Mouse (Mus musculus): ENCODE measurements at regions not wholly inside any gene's neighbourhood (a gene's known extent, or its start where the extent isn't known, plus 50 kb on each side); places are given as distances from the start of the nearest gene placed in this dataset.

- H3K9ac ChIP-seq (ENCODE audit: low read depth, low read length): no peak overlapping the region
- ATAC-seq: no peak
- H3K9me3 ChIP-seq (replicated peaks; ENCODE audit: control insufficient read depth, low read length, poor library complexity, severe bottlenecking): no peaks in the 10 kb centered on the region
- no peak overlapping the region for H3K4me2 ChIP-seq (ENCODE audit: low read length)
- no peak overlapping the region for H3K27ac ChIP-seq (ENCODE audit: low read length)
- 18% methylated on average over 8 of the region's 8 CpGs for WGBS
- peaks cover 6% of the 10 kb centered on the region; the same call in 1 of the 2 replicates for H3K4me1 ChIP-seq (ENCODE audit: control insufficient read depth, insufficient read depth, low read length)
- H3K4me3 ChIP-seq (ENCODE audit: low read depth, low read length): no peak overlapping the region
- H3K27me3 ChIP-seq (ENCODE audit: control insufficient read depth, insufficient read depth, low read depth, low read length): no peaks in the 10 kb centered on the region
- H3K36me3 ChIP-seq (ENCODE audit: control insufficient read depth, insufficient read depth, low read length): no peaks in the 10 kb centered on the region
Measured at GRCm38 (mm10) chr6:31053003-31053402, 94.1 kb upstream of the Klf14 start.

- 49% methylated on average over 12 of the region's 12 CpGs for WGBS
- Histone ChIP-seq H3K27ac (ENCODE audit: low read length) (peak overlapping the region; percentile 10), H3K9ac (ENCODE audit: low read depth, low read length) (no peak overlapping the region), H3K4me3 (ENCODE audit: low read depth, low read length) (no peak overlapping the region), H3K4me2 (ENCODE audit: low read length) (no peak overlapping the region), H3K4me1 (ENCODE audit: control insufficient read depth, insufficient read depth, low read length) (peaks cover 6% of the 10 kb centered on the region; the same call in 1 of the 2 replicates), H3K27me3 (ENCODE audit: control insufficient read depth, insufficient read depth, low read depth, low read length) (no peaks in the 10 kb centered on the region), H3K36me3 (ENCODE audit: control insufficient read depth, insufficient read depth, low read length) (no peaks in the 10 kb centered on the region), H3K9me3 (replicated peaks; ENCODE audit: control insufficient read depth, low read length, poor library complexity, severe bottlenecking) (no peaks in the 10 kb centered on the region)
- peak; percentile 64 for ATAC-seq
Measured at GRCm38 (mm10) chr6:31056786-31057566, 98.1 kb upstream of the Klf14 start.

GRCm38 (mm10) chr6:31058299-31058698, 99.4 kb upstream of the Klf14 start:
- Histone ChIP-seq H3K9ac (ENCODE audit: low read depth, low read length) (no peak overlapping the region), H3K4me3 (ENCODE audit: low read depth, low read length) (no peak overlapping the region), H3K9me3 (replicated peaks; ENCODE audit: control insufficient read depth, low read length, poor library complexity, severe bottlenecking) (no peaks in the 10 kb centered on the region), H3K4me1 (ENCODE audit: control insufficient read depth, insufficient read depth, low read length) (peaks cover 6% of the 10 kb centered on the region; the same call in 1 of the 2 replicates), H3K36me3 (ENCODE audit: control insufficient read depth, insufficient read depth, low read length) (no peaks in the 10 kb centered on the region), H3K27ac (ENCODE audit: low read length) (no peak overlapping the region), H3K27me3 (ENCODE audit: control insufficient read depth, insufficient read depth, low read depth, low read length) (no peaks in the 10 kb centered on the region), H3K4me2 (ENCODE audit: low read length) (no peak overlapping the region)
- no peak for ATAC-seq
- 75% methylated on average over 1 of the region's 1 CpGs for WGBS

- Histone ChIP-seq H3K27me3 (ENCODE audit: control insufficient read depth, insufficient read depth, low read depth, low read length) (no peaks in the 10 kb centered on the region), H3K36me3 (ENCODE audit: control insufficient read depth, insufficient read depth, low read length) (no peaks in the 10 kb centered on the region), H3K4me1 (ENCODE audit: control insufficient read depth, insufficient read depth, low read length) (peaks cover 6% of the 10 kb centered on the region; the same call in 1 of the 2 replicates), H3K9ac (ENCODE audit: low read depth, low read length) (no peak overlapping the region), H3K4me3 (ENCODE audit: low read depth, low read length) (no peak overlapping the region), H3K27ac (ENCODE audit: low read length) (no peak overlapping the region), H3K9me3 (replicated peaks; ENCODE audit: control insufficient read depth, low read length, poor library complexity, severe bottlenecking) (no peaks in the 10 kb centered on the region), H3K4me2 (ENCODE audit: low read length) (no peak overlapping the region)
- 88% methylated on average over 3 of the region's 3 CpGs for WGBS
- no peak for ATAC-seq
Measured at GRCm38 (mm10) chr6:31058961-31059360, 100.1 kb upstream of the Klf14 start.

- ATAC-seq: no peak
- WGBS: 94% methylated on average over 4 of the region's 4 CpGs
- no peaks in the 10 kb centered on the region for H3K27me3 ChIP-seq (ENCODE audit: control insufficient read depth, insufficient read depth, low read depth, low read length)
Measured at GRCm38 (mm10) chr6:31061813-31062212, 102.9 kb upstream of the Klf14 start.

GRCm38 (mm10) chr6:31065419-31065818, 106.5 kb upstream of the Klf14 start:
- Histone ChIP-seq H3K36me3 (ENCODE audit: control insufficient read depth, insufficient read depth, low read length) (no peaks in the 10 kb centered on the region), H3K27me3 (ENCODE audit: control insufficient read depth, insufficient read depth, low read depth, low read length) (no peaks in the 10 kb centered on the region), H3K4me3 (ENCODE audit: low read depth, low read length) (no peak overlapping the region), H3K9me3 (replicated peaks; ENCODE audit: control insufficient read depth, low read length, poor library complexity, severe bottlenecking) (no peaks in the 10 kb centered on the region), H3K4me2 (ENCODE audit: low read length) (no peak overlapping the region), H3K4me1 (ENCODE audit: control insufficient read depth, insufficient read depth, low read length) (no peaks in the 10 kb centered on the region), H3K9ac (ENCODE audit: low read depth, low read length) (no peak overlapping the region), H3K27ac (ENCODE audit: low read length) (no peak overlapping the region)
- 86% methylated on average over 9 of the region's 9 CpGs for WGBS
- no peak for ATAC-seq

More at GRCm38 (mm10) chr6:31061813-31062212, 102.9 kb upstream of the Klf14 start:
- Histone ChIP-seq H3K36me3 (ENCODE audit: control insufficient read depth, insufficient read depth, low read length) (no peaks in the 10 kb centered on the region), H3K4me1 (ENCODE audit: control insufficient read depth, insufficient read depth, low read length) (peaks cover 3% of the 10 kb centered on the region; the same call in 1 of the 2 replicates), H3K4me2 (ENCODE audit: low read length) (no peak overlapping the region), H3K27ac (ENCODE audit: low read length) (no peak overlapping the region), H3K9ac (ENCODE audit: low read depth, low read length) (no peak overlapping the region), H3K9me3 (replicated peaks; ENCODE audit: control insufficient read depth, low read length, poor library complexity, severe bottlenecking) (no peaks in the 10 kb centered on the region), H3K4me3 (ENCODE audit: low read depth, low read length) (no peak overlapping the region)

- Histone ChIP-seq H3K9ac (ENCODE audit: low read depth, low read length) (no peak overlapping the region), H3K9me3 (replicated peaks; ENCODE audit: control insufficient read depth, low read length, poor library complexity, severe bottlenecking) (no peaks in the 10 kb centered on the region), H3K4me3 (ENCODE audit: low read depth, low read length) (no peak overlapping the region), H3K27me3 (ENCODE audit: control insufficient read depth, insufficient read depth, low read depth, low read length) (no peaks in the 10 kb centered on the region), H3K27ac (ENCODE audit: low read length) (no peak overlapping the region), H3K4me2 (ENCODE audit: low read length) (no peak overlapping the region), H3K4me1 (ENCODE audit: control insufficient read depth, insufficient read depth, low read length) (no peaks in the 10 kb centered on the region), H3K36me3 (ENCODE audit: control insufficient read depth, insufficient read depth, low read length) (no peaks in the 10 kb centered on the region)
- ATAC-seq: no peak
- WGBS: 89% methylated on average over 5 of the region's 5 CpGs
Measured at GRCm38 (mm10) chr6:31066861-31067260, 108.0 kb upstream of the Klf14 start.

- no peaks in the 10 kb centered on the region for H3K9me3 ChIP-seq (replicated peaks; ENCODE audit: control insufficient read depth, low read length, poor library complexity, severe bottlenecking)
Measured at GRCm38 (mm10) chr6:31067453-31067852, 108.6 kb upstream of the Klf14 start.

GRCm38 (mm10) chr6:31069243-31069642, 110.4 kb upstream of the Klf14 start:
- no peak for ATAC-seq
- WGBS: 78% methylated on average over 13 of the region's 13 CpGs

More at GRCm38 (mm10) chr6:31067453-31067852, 108.6 kb upstream of the Klf14 start:
- Histone ChIP-seq H3K9ac (ENCODE audit: low read depth, low read length) (no peak overlapping the region), H3K27ac (ENCODE audit: low read length) (no peak overlapping the region), H3K4me2 (ENCODE audit: low read length) (no peak overlapping the region), H3K36me3 (ENCODE audit: control insufficient read depth, insufficient read depth, low read length) (no peaks in the 10 kb centered on the region), H3K27me3 (ENCODE audit: control insufficient read depth, insufficient read depth, low read depth, low read length) (no peaks in the 10 kb centered on the region), H3K4me1 (ENCODE audit: control insufficient read depth, insufficient read depth, low read length) (no peaks in the 10 kb centered on the region), H3K4me3 (ENCODE audit: low read depth, low read length) (no peak overlapping the region)
- no peak for ATAC-seq
- WGBS: 84% methylated on average over 7 of the region's 7 CpGs

More at GRCm38 (mm10) chr6:31069243-31069642, 110.4 kb upstream of the Klf14 start:
- no peak overlapping the region for H3K9ac ChIP-seq (ENCODE audit: low read depth, low read length)
- no peaks in the 10 kb centered on the region for H3K9me3 ChIP-seq (replicated peaks; ENCODE audit: control insufficient read depth, low read length, poor library complexity, severe bottlenecking)
- no peak overlapping the region for H3K27ac ChIP-seq (ENCODE audit: low read length)
- no peak overlapping the region for H3K4me2 ChIP-seq (ENCODE audit: low read length)
- no peaks in the 10 kb centered on the region for H3K27me3 ChIP-seq (ENCODE audit: control insufficient read depth, insufficient read depth, low read depth, low read length)
- no peak overlapping the region for H3K4me3 ChIP-seq (ENCODE audit: low read depth, low read length)
- no peaks in the 10 kb centered on the region for H3K4me1 ChIP-seq (ENCODE audit: control insufficient read depth, insufficient read depth, low read length)
- no peaks in the 10 kb centered on the region for H3K36me3 ChIP-seq (ENCODE audit: control insufficient read depth, insufficient read depth, low read length)

Data from midbrain, embryonic 16.5 days (tissue).